Mouse (Mus musculus) kidney, adult 2 months (tissue): ENCODE data around the gene Bak1.

Experiments used
- CTCF ChIP-seq: fragments of 200-500 bp; conservative IDR thresholded peaks from 2 replicates; pipeline ENCODE4 v1.5.1; 2011; ENCODE audit warnings: low read depth, mild to moderate bottlenecking, control low read depth, low read length, moderate library complexity, mixed read lengths; ENCODE audit not compliant: insufficient read depth, insufficient read length
- POLR2A ChIP-seq: fragments of 200-500 bp; IDR thresholded peaks from one replicate; pipeline ENCODE4 v1.6.1; 2011; ENCODE audit warnings: low read depth, low read length, control low read depth

DNA sequence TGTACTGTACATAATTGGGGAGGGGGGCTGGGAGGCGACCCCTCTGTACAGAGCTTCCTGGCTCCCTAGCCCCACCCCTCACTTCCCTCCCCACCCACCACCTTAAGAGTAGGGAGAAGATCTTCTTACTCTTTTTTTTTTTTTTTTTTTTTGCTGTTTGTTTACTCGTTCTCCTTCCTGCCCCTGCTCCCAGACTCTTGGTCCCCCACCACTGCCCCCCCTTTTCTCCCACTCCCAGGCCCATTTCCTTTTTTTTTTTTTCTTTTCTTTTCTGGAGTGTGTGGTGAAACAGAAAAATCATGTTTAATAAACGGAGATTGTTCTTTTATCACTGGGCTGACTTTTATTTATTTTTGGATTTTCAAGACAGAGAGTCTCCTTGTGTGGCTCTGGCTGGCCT is 56.7 kb downstream of the Bak1 start:
- TF ChIP-seq CTCF: no peak
- no peak for TF ChIP-seq POLR2A
